ENCODE assay signal across 18 mouse cellular contexts in the genomic region with DNA sequence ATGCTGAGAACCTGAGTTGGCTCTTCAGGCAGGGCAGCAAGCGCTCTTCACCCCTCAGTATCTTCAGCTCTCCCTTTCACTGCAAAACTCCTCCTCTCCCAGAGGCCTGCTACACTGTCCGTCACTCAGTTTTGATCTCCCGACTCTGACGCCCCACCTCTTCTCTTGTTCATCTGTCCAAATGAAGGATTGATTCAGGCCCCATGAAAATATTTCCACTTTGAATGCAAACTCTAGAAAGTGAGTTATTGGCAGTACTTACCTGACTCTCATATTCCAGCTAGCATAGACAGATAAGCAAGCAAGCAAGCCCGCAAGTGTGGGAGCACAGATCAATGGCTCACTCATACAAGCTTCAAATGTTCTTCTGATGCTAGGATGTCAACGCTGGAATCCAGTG. TPM values are rescaled to one million over a fixed set of nuclear protein-coding genes. Genes with fewer than 3 reads are reported as not detected.
DNase-seq lines count a peak whose midpoint lies in the region; ATAC-seq and TF ChIP-seq lines count a peak whose summit lies in the region.
"Had no signal": no experiment of that assay in that cellular context is flagged by ENCODE, and none has a peak within 500 bp of the region (broad histone marks: within the 10 kb centered on the region; RNA-seq: fewer than 3 reads in every experiment).

No protein-coding gene starts in this region.

- H3K9ac ChIP-seq in intestine, embryonic 15.5 days, result no peak overlapping the region
- no peak overlapping the region for H3K9ac ChIP-seq in intestine, embryonic 16.5 days (ENCODE audit: low read depth, low read length)
- no peak overlapping the region for H3K9ac ChIP-seq in kidney, embryonic 15.5 days
- H3K9ac ChIP-seq: embryonic facial prominence, embryonic 12.5 days; forebrain, embryonic 13.5 days; forebrain, embryonic 15.5 days; forebrain, postnatal 0 days had no signal

- ATAC-seq in intestine, embryonic 15.5 days, result peak; percentile 45; the same call in 1 of the 2 replicates
- no peak for ATAC-seq in intestine, embryonic 16.5 days
- no peak for ATAC-seq in kidney, embryonic 15.5 days (replicated peaks; ENCODE audit: low FRiP score)
- ATAC-seq: forebrain, embryonic 13.5 days; forebrain, embryonic 15.5 days; forebrain, postnatal 0 days had no signal

- H3K27ac ChIP-seq in intestine, embryonic 15.5 days, result no peak overlapping the region
- no peak overlapping the region for H3K27ac ChIP-seq in intestine, embryonic 16.5 days (ENCODE audit: low read length)
- H3K27ac ChIP-seq in testis, adult 2 months (ENCODE audit: control insufficient read depth, insufficient read depth, low read depth, low read length), result no peak overlapping the region
- H3K27ac ChIP-seq in kidney, embryonic 15.5 days, result no peak overlapping the region
- H3K27ac ChIP-seq: embryonic facial prominence, embryonic 10.5 days; embryonic facial prominence, embryonic 12.5 days; forebrain, embryonic 13.5 days; forebrain, embryonic 15.5 days had no signal

- no peaks in the 10 kb centered on the region for H3K27me3 ChIP-seq in intestine, embryonic 15.5 days (replicated peaks)
- no peaks in the 10 kb centered on the region for H3K27me3 ChIP-seq in intestine, embryonic 16.5 days (replicated peaks; ENCODE audit: control insufficient read depth, insufficient read depth, low read length)
- H3K27me3 ChIP-seq in testis, adult 2 months (ENCODE audit: control insufficient read depth, insufficient read depth, low read length), result no peaks in the 10 kb centered on the region
- no peaks in the 10 kb centered on the region for H3K27me3 ChIP-seq in kidney, embryonic 15.5 days
- H3K27me3 ChIP-seq: embryonic facial prominence, embryonic 12.5 days; forebrain, embryonic 13.5 days; forebrain, embryonic 15.5 days had no signal

- H3K4me1 ChIP-seq in intestine, embryonic 15.5 days (replicated peaks), result 0 out of 2 replicates have a peak, but pooled peaks cover 2% of the 10 kb centered on the region
- H3K4me1 ChIP-seq in intestine, embryonic 16.5 days (ENCODE audit: control insufficient read depth, insufficient read depth, low read length), result no peaks in the 10 kb centered on the region
- H3K4me1 ChIP-seq in testis, adult 2 months (ENCODE audit: control insufficient read depth, insufficient read depth, low read length), result no peaks in the 10 kb centered on the region
- no peaks in the 10 kb centered on the region for H3K4me1 ChIP-seq in kidney, embryonic 15.5 days
- H3K4me1 ChIP-seq: embryonic facial prominence, embryonic 10.5 days; embryonic facial prominence, embryonic 12.5 days; forebrain, embryonic 13.5 days; forebrain, embryonic 15.5 days had no signal

- DNase-seq in testis, postnatal 10 days (ENCODE audit: low spot score), result no peak
- DNase-seq: adrenal gland, adult 8-10 months; adrenal gland, postnatal 14 days; adrenal gland, postnatal 36 days; cerebellum, adult 11-12 months; cerebellum, adult 2 months; cerebellum, adult 9-10 months; cerebellum, postnatal 10 days; cerebellum, postnatal 25 days; forebrain, postnatal 0 days had no signal

- TF ChIP-seq POLR2A in testis, adult 2 months (IDR thresholded peaks at IDR 0.05; ENCODE audit: control insufficient read depth, low read depth, low read length), result no peak

- no peak overlapping the region for H3K4me3 ChIP-seq in intestine, embryonic 15.5 days (replicated peaks)
- no peak overlapping the region for H3K4me3 ChIP-seq in intestine, embryonic 16.5 days (ENCODE audit: low read length)
- H3K4me3 ChIP-seq in testis, adult 2 months (ENCODE audit: control insufficient read depth, low read depth, low read length), result peak overlapping the region; percentile 30
- no peak overlapping the region for H3K4me3 ChIP-seq in kidney, embryonic 15.5 days (replicated peaks)
- H3K4me3 ChIP-seq: embryonic facial prominence, embryonic 10.5 days; embryonic facial prominence, embryonic 12.5 days; forebrain, embryonic 13.5 days; forebrain, embryonic 15.5 days had no signal

- H3K4me2 ChIP-seq in intestine, embryonic 15.5 days (replicated peaks), result no peak overlapping the region
- no peak overlapping the region for H3K4me2 ChIP-seq in intestine, embryonic 16.5 days (ENCODE audit: low read depth, low read length)
- no peak overlapping the region for H3K4me2 ChIP-seq in kidney, embryonic 15.5 days
- H3K4me2 ChIP-seq: embryonic facial prominence, embryonic 12.5 days; forebrain, embryonic 13.5 days; forebrain, embryonic 15.5 days had no signal

- H3K36me3 ChIP-seq in intestine, embryonic 15.5 days, result no peaks in the 10 kb centered on the region
- no peaks in the 10 kb centered on the region for H3K36me3 ChIP-seq in intestine, embryonic 16.5 days (ENCODE audit: control insufficient read depth, insufficient read depth, low read length)
- H3K36me3 ChIP-seq in testis, adult 2 months (ENCODE audit: control insufficient read depth, insufficient read depth, low read length), result no peaks in the 10 kb centered on the region
- no peaks in the 10 kb centered on the region for H3K36me3 ChIP-seq in kidney, embryonic 15.5 days
- H3K36me3 ChIP-seq: embryonic facial prominence, embryonic 10.5 days; embryonic facial prominence, embryonic 12.5 days; forebrain, embryonic 15.5 days had no signal

- WGBS in intestine, embryonic 15.5 days, result 66% methylated on average over 6 of the region's 6 CpGs
- 63% methylated on average over 6 of the region's 6 CpGs for WGBS in intestine, embryonic 16.5 days
- WGBS in kidney, embryonic 15.5 days, result 70% methylated on average over 6 of the region's 6 CpGs

- no peaks in the 10 kb centered on the region for H3K9me3 ChIP-seq in intestine, embryonic 15.5 days
- 0 out of 2 replicates have a peak, but pooled peaks cover 5% of the 10 kb centered on the region for H3K9me3 ChIP-seq in intestine, embryonic 16.5 days (ENCODE audit: control insufficient read depth, low read length)
- no peaks in the 10 kb centered on the region for H3K9me3 ChIP-seq in kidney, embryonic 15.5 days (replicated peaks)
- H3K9me3 ChIP-seq: embryonic facial prominence, embryonic 10.5 days; embryonic facial prominence, embryonic 12.5 days; forebrain, embryonic 13.5 days; forebrain, embryonic 15.5 days had no signal

- TF ChIP-seq CTCF in testis, adult 2 months (IDR thresholded peaks at IDR 0.05; ENCODE audit: control insufficient read depth, insufficient read depth, insufficient replicate concordance, low read depth, low read length), result no peak

RNA-seq across cellular contexts. Expression of gene Cpm, which starts 15.3 kb away (rescaled TPM):
- polyA plus RNA-seq in intestine, embryonic 15.5 days (2015; fragmentation: Nextera tagmentation; extraction: Ambion mirVana), result 44.4 and 50.7 TPM in 2 replicates
- 47.7 and 51.8 TPM in 2 replicates for polyA plus RNA-seq in intestine, embryonic 16.5 days (2015; fragmentation: Nextera tagmentation; extraction: Ambion mirVana)
- polyA plus RNA-seq in testis, adult 2 months (2012; rRNA removed), result 0.77 and 2.5 TPM in 2 replicates
- polyA plus RNA-seq in kidney, embryonic 15.5 days (2015; fragmentation: Nextera tagmentation; extraction: Ambion mirVana), result 31.3 and 31.5 TPM in 2 replicates
